Mouse (Mus musculus): Measurements from ENCODE around the gene Ahnak2. TPM values are rescaled to one million over a fixed set of nuclear protein-coding genes. Genes with fewer than 3 reads are reported as not detected.
"Not testable (repeated sequence)": the region's sequence is repeated elsewhere in the genome, so short reads cannot be mapped to it uniquely, and the experiment has no call there.

Ahnak2 gene
- total and polyA plus RNA-seq, 2 experiments, result 0.13 to 0.18 TPM

- peak; percentile 51 for DNase-seq (ENCODE audit: extremely low read depth, low read depth, low spot score)
- H3K4me3 ChIP-seq (ENCODE audit: insufficient read depth, low read depth, low read length), result no peak overlapping the region
These were observed 41.3 kb upstream of the Ahnak2 start for GRCm38 (mm10) chr12:112843803-112844202.

GRCm38 (mm10) chr12:112842128-112842527 is 39.7 kb upstream of the Ahnak2 start:
- not testable (repeated sequence) for H3K9ac ChIP-seq (ENCODE audit: low read depth, low read length); H3K36me3 ChIP-seq (ENCODE audit: control insufficient read depth, insufficient read depth, low read length); H3K27ac ChIP-seq (replicated peaks; ENCODE audit: insufficient read depth, low read depth, low read length); H3K27me3 ChIP-seq (ENCODE audit: control insufficient read depth, insufficient read depth, low read length); DNase-seq (ENCODE audit: extremely low read depth, low read depth, low spot score); H3K4me3 ChIP-seq (ENCODE audit: insufficient read depth, low read depth, low read length); H3K4me1 ChIP-seq (ENCODE audit: control insufficient read depth, insufficient read depth, low read length); H3K79me2 ChIP-seq (ENCODE audit: control insufficient read depth, insufficient read depth, low read length)
- WGBS, result 79% methylated on average over 2 of the region's 2 CpGs

More at GRCm38 (mm10) chr12:112843803-112844202, 41.3 kb upstream of the Ahnak2 start:
- WGBS, result 11% methylated on average over 3 of the region's 3 CpGs
- Histone ChIP-seq H3K27me3 (ENCODE audit: control insufficient read depth, insufficient read depth, low read length) (no peaks in the 10 kb centered on the region; the same call in 1 of the 2 replicates), H3K36me3 (ENCODE audit: control insufficient read depth, insufficient read depth, low read length) (no peaks in the 10 kb centered on the region), H3K9ac (ENCODE audit: low read depth, low read length) (no peak overlapping the region), H3K27ac (replicated peaks; ENCODE audit: insufficient read depth, low read depth, low read length) (no peak overlapping the region), H3K79me2 (ENCODE audit: control insufficient read depth, insufficient read depth, low read length) (no peaks in the 10 kb centered on the region), H3K4me1 (ENCODE audit: control insufficient read depth, insufficient read depth, low read length) (no peaks in the 10 kb centered on the region)
- TF ChIP-seq CTCF (IDR thresholded peaks at IDR 0.05; ENCODE audit: low read depth, low read length) (peak; percentile 99), POLR2A (IDR thresholded peaks at IDR 0.05; ENCODE audit: extremely low read depth, insufficient read depth, low read length) (no peak)

- not testable (repeated sequence) for H3K9ac ChIP-seq (ENCODE audit: low read depth, low read length); H3K27me3 ChIP-seq (ENCODE audit: control insufficient read depth, insufficient read depth, low read length); H3K36me3 ChIP-seq (ENCODE audit: control insufficient read depth, insufficient read depth, low read length); H3K4me3 ChIP-seq (ENCODE audit: insufficient read depth, low read depth, low read length); H3K27ac ChIP-seq (replicated peaks; ENCODE audit: insufficient read depth, low read depth, low read length); DNase-seq (ENCODE audit: extremely low read depth, low read depth, low spot score); H3K4me1 ChIP-seq (ENCODE audit: control insufficient read depth, insufficient read depth, low read length); H3K79me2 ChIP-seq (ENCODE audit: control insufficient read depth, insufficient read depth, low read length)
- 0 out of 2 replicates have a peak, but pooled peaks have one; percentile 3 for TF ChIP-seq CTCF (IDR thresholded peaks at IDR 0.05; ENCODE audit: low read depth, low read length)
- WGBS, result 68% methylated on average over 4 of the region's 4 CpGs
These were observed 39.0 kb upstream of the Ahnak2 start for GRCm38 (mm10) chr12:112841338-112841892.

GRCm38 (mm10) chr12:112840209-112841086 is 38.0 kb upstream of the Ahnak2 start:
- Histone ChIP-seq H3K79me2 (ENCODE audit: control insufficient read depth, insufficient read depth, low read length) (no peaks in the 10 kb centered on the region), H3K27ac (replicated peaks; ENCODE audit: insufficient read depth, low read depth, low read length) (peak overlapping the region; percentile 42; the same call in 1 of the 2 replicates), H3K9ac (ENCODE audit: low read depth, low read length) (0 out of 2 replicates have a peak overlapping the region, but pooled peaks have one; percentile 15), H3K27me3 (ENCODE audit: control insufficient read depth, insufficient read depth, low read length) (no peaks in the 10 kb centered on the region; the same call in 1 of the 2 replicates), H3K4me1 (ENCODE audit: control insufficient read depth, insufficient read depth, low read length) (no peaks in the 10 kb centered on the region), H3K4me3 (ENCODE audit: insufficient read depth, low read depth, low read length) (peak overlapping the region; percentile 20; the same call in 1 of the 2 replicates), H3K36me3 (ENCODE audit: control insufficient read depth, insufficient read depth, low read length) (no peaks in the 10 kb centered on the region)
- DNase-seq (ENCODE audit: extremely low read depth, low read depth, low spot score), result peak; percentile 33
- 71% methylated on average over 25 of the region's 25 CpGs for WGBS
- no peak for TF ChIP-seq CTCF (IDR thresholded peaks at IDR 0.05; ENCODE audit: low read depth, low read length)
- TF ChIP-seq POLR2A (IDR thresholded peaks at IDR 0.05; ENCODE audit: extremely low read depth, insufficient read depth, low read length), result no peak

- 79% methylated on average over 2 of the region's 2 CpGs for WGBS
- H3K4me1 ChIP-seq (ENCODE audit: control insufficient read depth, insufficient read depth, low read length), result peaks cover 3% of the 10 kb centered on the region
- H3K36me3 ChIP-seq (ENCODE audit: control insufficient read depth, insufficient read depth, low read length), result no peaks in the 10 kb centered on the region
- no peak overlapping the region for H3K27ac ChIP-seq (replicated peaks; ENCODE audit: insufficient read depth, low read depth, low read length)
- no peaks in the 10 kb centered on the region; the same call in 1 of the 2 replicates for H3K79me2 ChIP-seq (ENCODE audit: control insufficient read depth, insufficient read depth, low read length)
- no peaks in the 10 kb centered on the region; the same call in 1 of the 2 replicates for H3K27me3 ChIP-seq (ENCODE audit: control insufficient read depth, insufficient read depth, low read length)
- DNase-seq (ENCODE audit: extremely low read depth, low read depth, low spot score), result no peak
- TF ChIP-seq CTCF (IDR thresholded peaks at IDR 0.05; ENCODE audit: low read depth, low read length) (no peak), POLR2A (IDR thresholded peaks at IDR 0.05; ENCODE audit: extremely low read depth, insufficient read depth, low read length) (no peak)
- no peak overlapping the region for H3K4me3 ChIP-seq (ENCODE audit: insufficient read depth, low read depth, low read length)
- no peak overlapping the region for H3K9ac ChIP-seq (ENCODE audit: low read depth, low read length)
These were observed 32.6 kb upstream of the Ahnak2 start for GRCm38 (mm10) chr12:112835046-112835445.

- H3K4me1 ChIP-seq (ENCODE audit: control insufficient read depth, insufficient read depth, low read length), result peaks cover 6% of the 10 kb centered on the region
- no peak overlapping the region for H3K27ac ChIP-seq (replicated peaks; ENCODE audit: insufficient read depth, low read depth, low read length)
- no peak overlapping the region for H3K4me3 ChIP-seq (ENCODE audit: insufficient read depth, low read depth, low read length)
- TF ChIP-seq POLR2A (IDR thresholded peaks at IDR 0.05; ENCODE audit: extremely low read depth, insufficient read depth, low read length) (no peak), CTCF (IDR thresholded peaks at IDR 0.05; ENCODE audit: low read depth, low read length) (no peak)
- no peak overlapping the region for H3K9ac ChIP-seq (ENCODE audit: low read depth, low read length)
- H3K79me2 ChIP-seq (ENCODE audit: control insufficient read depth, insufficient read depth, low read length), result no peaks in the 10 kb centered on the region; the same call in 1 of the 2 replicates
- H3K27me3 ChIP-seq (ENCODE audit: control insufficient read depth, insufficient read depth, low read length), result no peaks in the 10 kb centered on the region
- whole genome bisulfite sequencing, result 41% methylated on average over 6 of the region's 6 CpGs
- no peaks in the 10 kb centered on the region for H3K36me3 ChIP-seq (ENCODE audit: control insufficient read depth, insufficient read depth, low read length)
- DNase-seq (ENCODE audit: extremely low read depth, low read depth, low spot score), result no peak
These were observed 31.1 kb upstream of the Ahnak2 start for GRCm38 (mm10) chr12:112833527-112833926.

Data from liver, adult 2 months (tissue).